Mouse (Mus musculus): Measurements from ENCODE around the gene Atp5l. TPM values are rescaled to one million over a fixed set of nuclear protein-coding genes. Genes with fewer than 3 reads are reported as not detected.

The Atp5l gene
- polyA plus RNA-seq, 1 experiment from 2014 or later = 1,071 TPM

- peak overlapping the region; percentile 89; the same call in 1 of the 2 replicates for H3K4me3 ChIP-seq (ENCODE audit: low read depth, low read length)
- TF ChIP-seq CTCF (IDR thresholded peaks at IDR 0.05; ENCODE audit: low read depth) = peak; percentile 30
- no peak for TF ChIP-seq EP300 (optimal IDR thresholded peaks at IDR 0.05)
- no peaks in the 10 kb centered on the region for H3K36me3 ChIP-seq (ENCODE audit: control insufficient read depth, insufficient read depth, low read length)
- no peaks in the 10 kb centered on the region for H3K27me3 ChIP-seq (ENCODE audit: control insufficient read depth, insufficient read depth, low read length)
- no peaks in the 10 kb centered on the region for H3K9me3 ChIP-seq (ENCODE audit: control insufficient read depth, low read length)
- H3K27ac ChIP-seq (replicated peaks) = peak overlapping the region; percentile 94
- WGBS = 72% methylated on average over 2 of the region's 2 CpGs
- peak overlapping the region; percentile 61 for H3K4me2 ChIP-seq (replicated peaks; ENCODE audit: low read depth)
- no peak overlapping the region for H3K9ac ChIP-seq (ENCODE audit: low read length)
- no peaks in the 10 kb centered on the region for H3K4me1 ChIP-seq (replicated peaks; ENCODE audit: control insufficient read depth, insufficient read depth)
- DNase-seq (ENCODE audit: low spot score) (no peak), ATAC-seq (ENCODE audit: low FRiP score, low TSS enrichment) (no peak)
Observed at GRCm38 (mm10) chr9:44921543-44921942, 1.0 kb upstream of the Atp5l start.

- Histone ChIP-seq H3K4me3 (ENCODE audit: low read depth, low read length) (peak overlapping the region; percentile 89), H3K4me1 (replicated peaks; ENCODE audit: control insufficient read depth, insufficient read depth) (no peaks in the 10 kb centered on the region), H3K36me3 (ENCODE audit: control insufficient read depth, insufficient read depth, low read length) (no peaks in the 10 kb centered on the region), H3K27me3 (ENCODE audit: control insufficient read depth, insufficient read depth, low read length) (no peaks in the 10 kb centered on the region), H3K27ac (replicated peaks) (peak overlapping the region; percentile 94), H3K9me3 (ENCODE audit: control insufficient read depth, low read length) (no peaks in the 10 kb centered on the region), H3K4me2 (replicated peaks; ENCODE audit: low read depth) (peak overlapping the region; percentile 61), H3K9ac (ENCODE audit: low read length) (peak overlapping the region; percentile 98)
- no peak for DNase-seq (ENCODE audit: low spot score)
- WGBS = under 1% methylated on average over 8 of the region's 8 CpGs
- ATAC-seq (ENCODE audit: low FRiP score, low TSS enrichment) = peak; percentile 90
- TF ChIP-seq CTCF (IDR thresholded peaks at IDR 0.05; ENCODE audit: low read depth) (no peak), EP300 (optimal IDR thresholded peaks at IDR 0.05) (no peak)
Observed at GRCm38 (mm10) chr9:44921123-44921468, 554 bp upstream of the Atp5l start.

- TF ChIP-seq EP300 (optimal IDR thresholded peaks at IDR 0.05) (no peak), CTCF (IDR thresholded peaks at IDR 0.05; ENCODE audit: low read depth) (no peak)
- no peak for DNase-seq (ENCODE audit: low spot score)
- H3K9me3 ChIP-seq (ENCODE audit: control insufficient read depth, low read length) = no peaks in the 10 kb centered on the region
- peak overlapping the region; percentile 98 for H3K9ac ChIP-seq (ENCODE audit: low read length)
- H3K36me3 ChIP-seq (ENCODE audit: control insufficient read depth, insufficient read depth, low read length) = no peaks in the 10 kb centered on the region
- WGBS = 24% methylated on average over 2 of the region's 2 CpGs
- ATAC-seq (ENCODE audit: low FRiP score, low TSS enrichment) = no peak
- H3K27ac ChIP-seq (replicated peaks) = no peak overlapping the region; the same call in 1 of the 2 replicates
- H3K4me2 ChIP-seq (replicated peaks; ENCODE audit: low read depth) = peak overlapping the region; percentile 61
- peak overlapping the region; percentile 89 for H3K4me3 ChIP-seq (ENCODE audit: low read depth, low read length)
- H3K4me1 ChIP-seq (replicated peaks; ENCODE audit: control insufficient read depth, insufficient read depth) = no peaks in the 10 kb centered on the region
- no peaks in the 10 kb centered on the region for H3K27me3 ChIP-seq (ENCODE audit: control insufficient read depth, insufficient read depth, low read length)
Observed at GRCm38 (mm10) chr9:44919606-44920005, 936 bp downstream of the Atp5l start.

- Histone ChIP-seq H3K27ac (replicated peaks) (no peak overlapping the region), H3K36me3 (ENCODE audit: control insufficient read depth, insufficient read depth, low read length) (peaks cover 3% of the 10 kb centered on the region; the same call in 1 of the 2 replicates), H3K9me3 (ENCODE audit: control insufficient read depth, low read length) (no peaks in the 10 kb centered on the region), H3K4me2 (replicated peaks; ENCODE audit: low read depth) (no peak overlapping the region), H3K4me3 (ENCODE audit: low read depth, low read length) (no peak overlapping the region), H3K27me3 (ENCODE audit: control insufficient read depth, insufficient read depth, low read length) (no peaks in the 10 kb centered on the region), H3K4me1 (replicated peaks; ENCODE audit: control insufficient read depth, insufficient read depth) (no peaks in the 10 kb centered on the region), H3K9ac (ENCODE audit: low read length) (no peak overlapping the region)
- 36% methylated on average over 1 of the region's 1 CpGs for WGBS
- no peak for ATAC-seq (ENCODE audit: low FRiP score, low TSS enrichment)
- peak; percentile 57 for DNase-seq (ENCODE audit: low spot score)
- no peak for TF ChIP-seq EP300 (optimal IDR thresholded peaks at IDR 0.05)
- peak; percentile 78 for TF ChIP-seq CTCF (IDR thresholded peaks at IDR 0.05; ENCODE audit: low read depth)
Observed at GRCm38 (mm10) chr9:44916196-44916595, 4.3 kb downstream of the Atp5l start.

GRCm38 (mm10) chr9:44914706-44915105 is 5.8 kb downstream of the Atp5l start:
- TF ChIP-seq EP300 (optimal IDR thresholded peaks at IDR 0.05) (no peak), CTCF (IDR thresholded peaks at IDR 0.05; ENCODE audit: low read depth) (no peak)
- DNase-seq (ENCODE audit: low spot score) (no peak), ATAC-seq (ENCODE audit: low FRiP score, low TSS enrichment) (no peak)
- no peak overlapping the region for H3K9ac ChIP-seq (ENCODE audit: low read length)
- H3K36me3 ChIP-seq (ENCODE audit: control insufficient read depth, insufficient read depth, low read length) = peaks cover 6% of the 10 kb centered on the region; the same call in 1 of the 2 replicates
- no peak overlapping the region for H3K4me3 ChIP-seq (ENCODE audit: low read depth, low read length)
- H3K27ac ChIP-seq (replicated peaks) = no peak overlapping the region
- H3K27me3 ChIP-seq (ENCODE audit: control insufficient read depth, insufficient read depth, low read length) = no peaks in the 10 kb centered on the region
- no peaks in the 10 kb centered on the region for H3K9me3 ChIP-seq (ENCODE audit: control insufficient read depth, low read length)
- whole genome bisulfite sequencing = 19% methylated on average over 4 of the region's 4 CpGs
- no peak overlapping the region for H3K4me2 ChIP-seq (replicated peaks; ENCODE audit: low read depth)
- H3K4me1 ChIP-seq (replicated peaks; ENCODE audit: control insufficient read depth, insufficient read depth) = no peaks in the 10 kb centered on the region

GRCm38 (mm10) chr9:44911365-44911764 is 9.2 kb downstream of the Atp5l start:
- no peak overlapping the region for H3K4me3 ChIP-seq (ENCODE audit: low read depth, low read length)
- no peak for DNase-seq (ENCODE audit: low spot score)
- no peaks in the 10 kb centered on the region for H3K9me3 ChIP-seq (ENCODE audit: control insufficient read depth, low read length)
- H3K4me1 ChIP-seq (replicated peaks; ENCODE audit: control insufficient read depth, insufficient read depth) = no peaks in the 10 kb centered on the region
- no peak overlapping the region for H3K27ac ChIP-seq (replicated peaks)
- H3K27me3 ChIP-seq (ENCODE audit: control insufficient read depth, insufficient read depth, low read length) = no peaks in the 10 kb centered on the region
- WGBS = 92% methylated on average over 4 of the region's 4 CpGs
- peaks cover 6% of the 10 kb centered on the region; the same call in 1 of the 2 replicates for H3K36me3 ChIP-seq (ENCODE audit: control insufficient read depth, insufficient read depth, low read length)
- TF ChIP-seq EP300 (optimal IDR thresholded peaks at IDR 0.05) (no peak), CTCF (IDR thresholded peaks at IDR 0.05; ENCODE audit: low read depth) (no peak)
- no peak overlapping the region for H3K9ac ChIP-seq (ENCODE audit: low read length)
- H3K4me2 ChIP-seq (replicated peaks; ENCODE audit: low read depth) = no peak overlapping the region
- ATAC-seq (ENCODE audit: low FRiP score, low TSS enrichment) = no peak

All from stomach, postnatal 0 days (tissue).